Mouse (Mus musculus) megakaryocyte-erythroid progenitor cell, adult 5-6 weeks (primary cell): ENCODE measurements around the gene Numb. TPM values are rescaled to one million over a fixed set of nuclear protein-coding genes. Genes with fewer than 3 reads are reported as not detected.
"Not testable (repeated sequence)": the region's sequence is repeated elsewhere in the genome, so short reads cannot be mapped to it uniquely, and the experiment has no call there.

Experiments
- ATAC-seq: replicated peaks from 2 replicates; pipeline ENCODE4 v1.8.0; 2016; ENCODE audit warnings: mild to moderate bottlenecking, inconsistent platforms; ENCODE audit not compliant: severe bottlenecking, poor library complexity, low FRiP score, low TSS enrichment
- total RNA-seq, 2 experiments: library from RNA; stranded (forward) in 1 of 2; stranded (reverse) in 1 of 2; fragments of 200-1000, 215-1000 nt in 1 of 2; fragments of >200 nt in 1 of 2; fragmentation: Nextera tagmentation in 1 of 2; gene quantifications; 2 replicates each; pipeline ENCODE4 v1.2.3; 2014 to 2017

Numb gene
- total RNA-seq (2014; fragmentation: Nextera tagmentation) (14.6 and 24.8 TPM in 2 replicates), total RNA-seq (2017) (8.8 and 11.7 TPM in 2 replicates)

DNA sequence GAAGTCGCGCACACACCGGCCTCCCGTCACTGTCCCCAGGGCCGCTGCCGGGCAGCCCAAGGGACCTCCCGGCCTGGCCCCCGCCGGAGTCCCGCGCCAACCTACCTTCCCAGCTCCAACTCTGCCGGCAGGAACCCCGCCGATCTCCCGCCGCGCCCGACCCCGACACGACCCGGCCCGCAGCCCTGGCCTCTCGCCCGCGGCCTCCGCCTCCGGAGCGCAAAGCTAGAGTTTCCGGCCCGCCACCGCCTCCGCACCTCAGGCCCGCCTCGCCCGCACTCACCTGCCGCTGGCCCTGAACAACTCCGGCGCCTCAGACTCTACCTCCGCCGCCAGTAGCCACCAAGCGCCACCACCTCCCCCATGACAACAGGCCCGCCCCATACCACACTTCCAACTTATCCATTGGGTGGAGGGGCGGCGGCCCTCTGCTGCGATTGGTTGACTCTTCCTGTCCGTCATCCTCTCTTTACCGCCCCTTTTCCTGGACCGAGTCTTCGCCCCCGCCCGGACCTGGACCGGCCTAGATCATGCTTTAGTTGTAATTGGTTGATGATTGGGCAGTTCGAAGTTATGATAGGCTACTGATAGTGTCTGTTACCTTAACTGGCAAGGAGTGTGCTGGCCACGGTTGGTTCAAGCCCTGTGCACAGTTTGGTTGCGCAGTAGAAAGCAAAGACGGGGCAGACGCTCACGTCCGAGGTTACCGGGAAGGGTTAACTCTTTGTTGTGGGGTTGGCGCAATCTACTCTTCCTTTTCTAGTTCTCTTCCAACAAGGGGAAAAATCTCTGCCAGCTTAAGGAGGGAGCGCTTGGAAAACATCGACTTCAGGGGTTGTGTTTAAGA, at the start of gene Numb:
Numb (minus strand) TSS at position 400 of the 847 bp plus-strand sequence.
- peak; percentile 100 for ATAC-seq

DNA sequence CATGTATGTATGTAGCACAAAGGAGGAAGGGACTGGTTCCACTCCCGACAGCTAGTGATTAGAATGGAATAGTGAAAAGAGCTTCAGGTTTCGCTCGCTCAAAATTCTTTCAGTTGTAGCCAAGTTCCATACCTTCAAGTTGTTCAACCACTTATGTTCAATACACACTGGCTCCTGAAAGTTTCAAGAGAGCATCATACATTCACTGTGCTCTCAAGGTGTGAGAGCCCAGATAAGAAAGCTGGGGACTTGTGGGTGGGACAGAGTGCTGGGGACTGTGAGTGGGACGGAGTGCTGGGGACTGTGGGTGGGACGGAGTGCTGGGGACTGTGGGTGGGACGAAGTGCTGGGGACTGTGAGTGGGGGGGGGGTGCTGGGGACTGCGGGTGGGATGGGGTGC, 43.5 kb upstream of the Numb start:
- ATAC-seq, result no peak

DNA sequence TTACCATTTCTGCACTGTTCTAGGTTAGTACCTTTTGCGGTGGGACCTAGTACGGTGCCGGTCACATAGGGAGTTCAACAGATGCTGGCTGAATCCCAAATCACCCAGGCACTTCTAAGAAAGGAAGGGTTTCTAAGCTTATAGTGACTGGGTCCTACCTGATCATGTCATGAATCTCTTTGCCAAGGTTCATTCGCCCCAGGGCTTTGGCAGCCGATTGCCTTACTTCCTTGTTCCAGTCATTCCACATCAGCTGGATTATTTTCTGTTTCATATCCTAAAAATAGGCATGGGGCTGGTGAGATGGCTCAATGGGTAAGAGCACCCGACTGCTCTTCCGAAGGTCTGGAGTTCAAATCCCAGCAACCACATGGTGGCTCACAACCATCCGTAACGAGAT, 36.5 kb upstream of the Numb start:
- no peak for ATAC-seq

DNA sequence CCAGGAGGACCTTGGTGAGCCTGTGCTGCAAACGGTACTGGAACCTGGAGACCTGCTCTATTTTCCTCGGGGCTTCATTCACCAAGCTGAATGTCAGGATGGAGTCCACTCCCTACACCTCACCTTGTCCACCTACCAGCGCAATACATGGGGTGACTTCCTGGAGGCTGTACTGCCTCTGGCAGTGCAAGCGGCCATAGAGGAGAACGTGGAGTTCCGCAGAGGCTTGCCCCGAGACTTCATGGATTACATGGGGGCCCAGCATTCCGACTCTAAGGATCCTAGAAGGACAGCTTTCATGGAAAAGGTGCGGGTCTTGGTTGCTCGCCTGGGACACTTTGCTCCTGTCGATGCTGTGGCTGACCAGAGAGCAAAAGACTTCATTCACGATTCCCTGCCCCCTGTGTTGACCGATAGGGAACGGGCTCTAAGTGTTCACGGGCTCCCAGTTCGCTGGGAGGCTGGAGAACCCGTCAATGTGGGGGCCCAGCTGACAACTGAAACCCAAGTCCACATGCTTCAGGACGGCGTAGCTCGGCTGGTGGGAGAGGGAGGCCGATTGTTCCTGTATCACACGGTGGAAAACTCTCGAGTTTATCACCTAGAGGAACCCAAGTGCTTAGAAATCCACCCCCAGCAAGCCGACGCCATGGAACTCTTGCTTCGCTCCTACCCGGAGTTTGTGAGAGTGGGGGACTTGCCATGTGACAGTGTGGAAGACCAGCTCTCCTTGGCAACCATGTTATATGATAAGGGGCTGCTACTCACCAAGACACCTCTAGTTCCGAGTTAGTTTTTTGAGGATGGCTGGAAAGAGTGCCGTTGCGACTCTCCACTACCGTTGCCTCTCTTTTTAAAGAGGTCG, 30.2 kb upstream of the Numb start:
- ATAC-seq, result no peak

DNA sequence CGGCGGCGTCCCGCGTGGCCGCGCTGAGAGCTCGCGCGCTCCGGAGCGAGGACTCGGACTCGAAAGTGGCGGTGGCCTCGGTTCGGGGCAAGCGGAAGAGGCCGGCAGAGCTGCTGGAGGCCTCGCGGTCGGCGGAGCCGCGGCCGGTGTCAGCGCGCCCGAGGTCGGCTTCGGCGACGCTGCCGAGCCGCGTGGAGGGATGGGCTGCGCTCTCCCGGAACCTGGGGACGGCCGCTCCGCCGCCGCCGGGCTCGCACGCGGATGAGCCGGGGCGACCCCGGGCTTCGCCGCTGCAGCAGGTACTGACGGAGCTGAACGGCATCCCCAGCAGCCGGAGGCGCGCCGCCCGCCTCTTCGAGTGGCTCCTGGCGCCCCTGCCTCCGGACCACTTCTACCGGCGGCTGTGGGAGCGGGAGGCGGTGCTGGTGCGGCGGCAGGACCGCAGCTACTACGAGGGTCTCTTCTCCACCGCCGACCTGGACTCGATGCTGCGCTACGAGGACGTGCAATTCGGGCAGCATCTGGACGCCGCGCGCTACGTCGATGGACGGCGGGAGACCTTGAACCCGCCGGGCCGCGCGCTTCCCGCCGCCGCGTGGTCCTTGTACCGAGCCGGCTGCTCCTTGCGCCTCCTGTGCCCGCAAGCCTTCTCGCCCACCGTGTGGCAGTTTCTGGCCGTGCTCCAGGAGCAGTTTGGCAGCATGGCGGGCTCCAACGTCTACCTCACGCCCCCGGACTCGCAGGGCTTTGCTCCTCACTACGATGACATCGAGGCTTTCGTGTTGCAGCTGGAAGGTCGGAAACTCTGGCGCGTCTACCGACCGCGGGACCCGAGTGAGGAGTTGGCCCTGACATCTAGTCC, 29.3 kb upstream of the Numb start:
- ATAC-seq, result peak; percentile 42

DNA sequence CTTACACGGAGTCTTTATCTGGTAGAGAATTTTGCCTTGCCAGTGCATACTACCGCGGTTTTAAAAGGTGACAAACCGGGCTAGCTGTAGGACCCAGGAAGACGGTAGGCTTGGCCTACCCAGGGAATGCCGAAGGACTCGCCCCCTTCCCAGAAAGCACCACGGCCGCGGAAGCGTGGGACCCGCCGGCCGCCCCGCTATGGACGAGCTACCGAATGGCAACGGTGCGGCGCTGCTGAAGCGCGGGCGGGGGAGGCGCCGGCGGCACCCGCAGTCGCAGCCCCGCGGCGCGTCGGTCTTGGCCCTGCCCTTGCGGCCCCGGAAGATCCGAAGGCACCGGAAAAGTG, 28.7 kb upstream of the Numb start, which contains the start of gene Riox1:
Riox1 (plus strand) TSS at position 116 of the 347 bp plus-strand sequence.
- ATAC-seq, result peak; percentile 83

DNA sequence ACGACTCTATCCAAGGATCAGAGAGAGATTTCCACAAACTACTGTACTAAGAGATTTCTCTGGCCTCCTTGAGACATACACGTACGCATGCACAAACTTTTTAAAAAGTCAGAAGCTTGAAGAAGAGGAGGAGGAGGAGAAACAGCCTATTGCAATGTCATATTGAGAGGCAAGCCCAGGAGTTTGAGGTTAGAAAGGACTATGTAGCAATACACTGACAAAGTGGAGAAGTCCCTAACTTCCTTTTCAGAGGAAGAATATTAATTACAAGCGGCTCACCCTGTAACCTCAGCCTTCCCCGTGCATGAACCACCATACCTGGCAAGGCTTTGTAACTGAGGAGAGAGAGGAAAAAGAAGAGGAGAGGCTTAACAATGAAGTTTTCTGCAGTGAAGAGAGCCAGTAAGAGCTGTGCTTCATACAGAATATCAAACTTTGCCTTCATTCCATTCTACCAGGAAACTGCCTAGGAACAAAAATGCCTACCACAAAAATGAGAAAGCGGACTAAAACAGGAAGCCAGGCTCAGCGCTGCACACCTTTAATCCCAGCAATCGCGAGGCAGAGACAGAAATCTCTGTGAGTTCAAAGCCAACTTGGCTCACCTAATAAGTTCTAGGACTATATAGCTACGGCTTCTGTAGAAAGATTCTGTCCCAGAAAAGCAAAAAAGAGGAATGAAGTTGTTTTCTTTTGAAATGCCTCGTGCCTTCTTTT, 28.2 kb upstream of the Numb start:
- ATAC-seq, result no peak

DNA sequence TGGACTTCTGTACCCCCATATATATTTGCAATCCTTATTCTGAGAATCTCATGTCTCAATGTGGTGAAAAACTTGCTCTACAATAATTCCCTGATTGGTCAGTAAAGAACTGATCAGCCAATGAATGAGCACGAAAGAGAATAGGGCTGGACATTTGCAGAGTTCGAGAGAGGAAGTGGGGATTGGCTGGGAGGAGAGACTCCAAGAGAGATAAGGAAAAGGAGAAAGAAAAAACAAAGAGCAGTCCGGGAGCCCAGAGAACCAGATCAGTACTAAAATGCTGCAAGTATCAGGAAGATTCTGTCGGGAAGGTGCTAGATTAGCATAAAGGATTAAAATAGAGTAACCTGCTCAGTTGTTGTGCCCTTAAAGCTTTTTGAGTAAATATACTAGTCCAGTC, 27.3 kb upstream of the Numb start:
- peak; percentile 54 for ATAC-seq

DNA sequence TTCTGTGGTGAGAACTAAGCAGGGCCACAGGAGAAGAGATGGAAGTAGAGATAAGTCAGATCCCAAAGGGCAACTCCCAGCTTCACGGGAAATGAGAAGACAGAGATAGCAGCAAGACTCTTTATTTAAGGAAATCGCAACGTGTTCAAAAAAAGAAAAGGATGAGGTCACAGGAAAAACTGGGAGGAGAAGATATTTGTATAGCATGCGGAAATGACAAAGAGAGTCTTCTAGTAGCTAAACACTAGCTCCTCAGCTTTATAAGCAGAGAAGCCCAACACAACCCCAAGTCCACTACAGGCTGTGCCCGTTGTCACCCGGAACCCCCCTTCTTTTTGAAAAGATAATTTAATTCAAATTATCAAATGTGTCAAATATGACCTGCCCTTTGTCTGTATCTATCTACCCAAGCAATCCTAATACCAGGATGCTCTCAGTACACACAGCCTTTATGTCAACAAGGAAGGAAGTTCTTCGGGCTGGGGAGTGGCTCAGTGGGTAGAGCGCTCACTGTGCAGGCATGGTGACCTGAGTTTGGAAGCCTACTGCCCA, 25.6 kb upstream of the Numb start:
- ATAC-seq, result no peak

DNA sequence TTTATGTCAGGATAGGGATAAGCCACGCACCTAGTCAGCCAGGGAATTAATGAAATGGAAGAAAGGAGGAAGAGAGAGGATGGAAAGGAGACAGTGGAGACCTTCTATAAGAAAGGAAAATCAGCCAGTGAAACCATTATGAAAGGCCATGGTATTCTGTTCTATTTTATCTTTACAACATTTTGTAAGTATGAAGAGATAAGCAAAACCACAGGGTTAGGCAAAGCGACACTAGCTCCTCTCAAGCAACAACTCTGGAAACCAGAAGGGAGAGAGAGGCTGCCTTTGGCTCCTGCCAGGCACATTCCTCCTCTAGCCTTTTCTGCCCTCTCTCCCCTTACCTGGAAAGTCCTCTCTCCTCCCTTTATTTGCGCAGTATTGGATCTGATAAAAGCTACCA, 20.2 kb upstream of the Numb start:
- ATAC-seq, result peak; percentile 78

DNA sequence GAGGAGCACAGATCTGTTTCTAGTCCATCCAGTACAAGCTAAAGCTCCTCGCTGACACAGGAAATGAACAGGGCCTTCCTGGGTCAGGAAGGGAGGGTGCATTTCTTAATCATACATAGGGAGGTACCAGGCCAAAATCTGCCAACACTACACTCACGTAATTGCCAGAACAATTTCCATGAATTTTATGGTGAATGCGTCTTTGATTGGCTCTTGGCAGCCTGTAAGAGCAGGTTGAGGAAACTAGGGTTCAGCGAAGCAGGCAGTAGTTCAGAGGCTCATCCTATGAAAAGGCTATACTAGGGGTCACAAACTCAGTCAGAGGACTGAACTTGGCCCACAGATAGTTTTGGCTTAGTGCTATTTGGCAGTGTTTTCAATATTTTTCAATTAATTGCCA, 18.3 kb upstream of the Numb start:
- ATAC-seq, result no peak

DNA sequence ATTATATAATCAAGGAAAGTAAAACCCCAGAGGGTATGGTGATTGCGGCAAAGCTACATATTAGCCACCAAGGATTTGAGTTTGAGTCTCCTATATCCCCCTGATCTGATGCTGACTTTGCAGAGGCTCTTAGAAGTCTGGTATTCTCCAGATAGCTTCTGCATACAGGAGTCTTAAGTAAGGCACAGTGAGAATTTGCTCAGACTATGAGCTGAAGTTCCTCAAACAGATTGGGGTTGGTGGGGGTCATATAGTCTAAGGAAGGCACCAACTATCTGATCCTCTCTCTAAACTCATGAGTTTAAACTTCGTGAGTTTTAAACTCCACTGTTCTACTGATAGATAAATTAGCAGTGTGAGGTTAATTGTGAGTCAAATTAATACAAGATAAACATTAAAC, 17.6 kb upstream of the Numb start:
- no peak for ATAC-seq

DNA sequence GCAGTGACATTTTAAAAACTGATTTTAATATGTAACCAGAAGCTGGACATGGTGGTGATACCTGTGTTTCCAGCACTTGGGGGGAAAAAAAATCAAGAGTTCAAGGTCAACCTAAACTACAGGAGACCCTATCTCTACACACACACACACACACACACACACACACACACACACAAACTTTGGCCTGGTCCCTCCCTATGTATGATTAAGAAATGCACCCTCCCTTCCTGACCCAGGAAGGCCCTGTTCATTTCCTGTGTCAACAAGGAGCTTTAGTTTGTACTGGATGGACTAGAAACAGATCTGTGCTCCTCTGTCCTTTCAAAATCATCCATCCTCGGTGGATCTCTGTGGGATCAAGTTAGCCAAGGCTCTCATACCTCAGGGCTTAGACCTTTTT, 16.9 kb upstream of the Numb start:
- ATAC-seq, result not testable (repeated sequence)

DNA sequence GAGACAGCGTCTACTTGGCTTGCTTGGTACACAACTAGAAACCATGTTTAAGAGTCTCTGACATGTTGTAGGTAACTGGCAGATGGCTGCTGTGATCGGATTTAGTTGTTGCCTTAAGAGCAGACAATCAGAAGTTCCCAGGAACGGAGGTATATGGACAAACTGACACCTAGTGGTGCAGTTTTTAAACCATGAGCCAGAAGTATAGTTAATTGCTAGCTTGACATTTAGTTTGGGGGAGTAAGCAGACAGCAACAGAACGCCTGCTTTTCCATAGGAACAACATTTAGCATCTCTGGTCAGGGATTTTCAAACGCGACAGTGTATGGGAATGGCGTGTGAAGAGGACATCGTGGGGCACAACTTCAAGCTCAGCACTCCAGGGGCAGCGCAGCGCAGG, 15.9 kb upstream of the Numb start:
- ATAC-seq, result no peak

DNA sequence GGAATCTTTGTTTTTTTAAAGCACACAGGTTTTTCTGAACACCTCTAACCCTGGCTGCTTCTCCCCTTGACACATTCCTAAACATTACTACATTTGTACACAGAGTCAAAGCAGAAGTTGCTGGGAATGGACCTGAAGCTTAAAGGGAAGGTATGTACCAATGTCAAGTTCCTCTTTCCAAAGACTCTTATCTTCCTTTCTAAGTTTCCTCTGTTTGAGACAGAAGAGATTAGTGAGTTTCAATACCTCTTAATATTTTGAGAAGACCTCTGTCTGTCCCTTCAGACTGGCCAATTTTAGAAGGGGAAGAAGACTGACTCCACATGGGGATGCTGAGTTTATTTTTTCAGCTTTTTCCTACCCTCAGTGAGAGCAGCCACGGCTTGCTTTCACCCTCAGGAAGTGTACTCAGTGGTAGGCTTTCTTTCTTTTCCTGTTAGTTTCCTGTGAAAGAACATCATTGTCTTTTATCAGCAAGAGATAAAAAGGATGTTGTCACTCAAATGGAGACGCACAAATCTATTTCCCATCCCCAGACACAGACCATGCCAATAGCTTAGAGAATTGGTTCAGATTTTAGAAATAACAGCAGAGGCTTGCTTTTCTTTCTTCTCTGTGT, 7.6 kb upstream of the Numb start:
- ATAC-seq, result no peak

DNA sequence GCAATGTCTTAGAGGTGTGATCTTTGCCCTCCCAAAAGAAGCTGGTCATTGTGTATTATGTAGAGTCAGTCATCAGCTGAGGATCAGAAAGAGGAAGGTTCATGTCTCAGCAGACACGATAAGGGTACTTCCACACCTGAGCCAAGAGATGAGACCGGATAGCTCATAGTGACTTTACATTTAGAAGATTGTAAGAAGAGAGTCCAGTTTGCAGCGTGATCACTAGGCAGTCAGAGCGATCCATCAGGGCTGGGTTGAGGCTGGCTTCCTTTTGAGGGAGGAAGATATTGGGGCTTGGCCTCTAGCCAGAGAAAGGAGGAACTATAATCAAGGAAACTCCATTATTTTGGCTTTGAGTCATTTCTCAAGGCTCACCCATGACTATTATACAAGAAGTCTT, 6.0 kb upstream of the Numb start:
- ATAC-seq, result no peak

DNA sequence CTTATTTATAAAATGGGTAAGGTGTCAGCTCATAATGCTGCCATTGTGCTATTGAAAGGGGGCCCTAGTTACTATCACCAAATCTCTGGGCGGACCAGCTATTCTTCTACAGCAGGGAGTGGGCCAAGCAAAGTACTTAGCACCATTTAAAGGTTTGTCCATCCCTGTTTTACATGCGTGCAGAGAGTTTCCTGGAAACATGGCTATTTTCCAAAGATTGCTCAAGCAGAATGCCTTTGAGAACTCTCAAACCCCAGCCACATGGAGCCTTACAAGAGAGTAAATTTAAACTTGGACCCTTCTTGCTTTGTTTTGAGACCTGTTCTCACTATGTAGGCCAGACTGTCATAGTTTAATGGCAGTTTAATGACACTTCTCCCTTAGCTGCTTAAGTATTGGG, 4.3 kb upstream of the Numb start:
- ATAC-seq, result no peak

DNA sequence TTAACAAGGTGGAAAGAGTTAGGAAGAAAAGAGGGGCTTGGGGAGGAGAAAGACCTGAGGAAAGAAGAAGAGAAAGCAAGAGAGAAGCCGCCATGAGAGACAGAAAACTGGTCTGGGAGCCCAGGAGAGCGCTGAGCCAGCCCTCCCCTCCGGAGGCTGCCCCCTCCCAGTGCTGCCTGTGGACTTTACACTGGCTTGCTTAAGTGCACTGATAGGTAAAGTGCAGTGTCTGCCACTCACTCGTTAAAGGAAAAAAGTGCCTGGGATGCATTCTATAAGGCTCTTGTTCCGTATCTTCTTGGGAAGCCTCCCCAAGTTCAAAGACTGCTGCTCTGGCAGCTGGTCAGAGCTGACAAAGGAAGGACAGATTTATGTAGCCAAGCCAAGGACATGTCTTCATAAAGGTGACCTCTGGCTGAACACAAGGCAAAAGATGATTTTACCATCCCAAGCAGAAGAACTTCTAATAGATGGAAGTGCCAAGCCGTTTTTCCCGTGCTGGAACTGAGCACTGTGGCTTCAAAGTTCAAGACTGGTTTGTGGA, 3.5 kb upstream of the Numb start:
- ATAC-seq, result no peak
